Mouse (Mus musculus): ENCODE results near the gene Cops7b. TPM values are rescaled to one million over a fixed set of nuclear protein-coding genes. Genes with fewer than 3 reads are reported as not detected.
"Not testable (repeated sequence)": the region's sequence is repeated elsewhere in the genome, so short reads cannot be mapped to it uniquely, and the experiment has no call there.

Gene Cops7b
- 10 to 100 TPM; 10.5 to 12.6 TPM for total RNA-seq (2021)
- long read RNA-seq, experiment 1, transcript Cops7b-201 (7 exons, 2,231 nt): major isoform, 14 of 17 reads
- long read RNA-seq, experiment 1, partial matches to known transcripts: 1 of 17 reads
- long read RNA-seq, experiment 1, other reads (novel, unspliced or antisense): 2 of 17 reads
- long read RNA-seq, experiment 2, transcript Cops7b-201 (7 exons, 2,231 nt): major isoform, 14 of 18 reads
- long read RNA-seq, experiment 2, partial matches to known transcripts: 2 of 18 reads
- long read RNA-seq, experiment 2, other reads (novel, unspliced or antisense): 2 of 18 reads

GRCm38 (mm10) chr1:86582451-86583096, at the start of gene Cops7b, which contains the start of gene Pde6d:
TSS of gene Cops7b (plus strand) at chr1:86582904.
TSS of gene Pde6d (minus strand) at chr1:86582629.
- peak; percentile 92 for DNase-seq

DNA sequence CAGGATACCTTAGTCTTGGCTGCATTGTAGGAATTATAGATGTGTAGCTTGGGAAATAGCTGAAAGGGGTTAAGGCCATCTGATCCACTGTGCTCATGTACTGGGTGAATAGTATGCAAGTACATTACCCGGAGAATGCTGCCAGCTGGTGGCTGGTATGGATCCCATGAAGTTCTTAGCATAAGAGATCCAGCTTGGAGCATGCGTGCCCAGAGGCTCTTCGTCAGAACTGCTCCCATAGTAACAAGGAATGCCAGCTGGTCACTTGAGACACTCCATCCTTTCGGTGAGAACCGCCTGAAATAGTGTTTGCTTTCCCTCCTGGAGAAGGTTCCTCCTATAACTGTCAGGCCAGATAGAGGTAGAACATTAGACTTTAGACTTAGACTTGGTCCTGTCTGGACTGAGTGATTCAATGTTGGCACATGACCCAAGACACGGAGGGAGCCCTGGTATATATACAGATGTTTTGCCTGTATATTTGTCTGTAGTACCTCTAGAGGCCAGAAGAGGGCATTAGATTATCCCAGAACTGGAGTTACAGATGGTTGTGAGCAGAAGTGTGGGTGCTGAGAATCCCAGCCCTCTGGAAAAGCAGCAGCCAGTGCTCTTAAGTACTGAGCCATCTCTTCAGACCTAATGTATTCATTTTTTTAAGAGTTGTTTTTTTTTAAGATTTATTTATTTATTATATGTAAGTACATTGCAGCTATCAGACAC, 49.1 kb upstream of the Cops7b start:
- no peak for DNase-seq

DNA sequence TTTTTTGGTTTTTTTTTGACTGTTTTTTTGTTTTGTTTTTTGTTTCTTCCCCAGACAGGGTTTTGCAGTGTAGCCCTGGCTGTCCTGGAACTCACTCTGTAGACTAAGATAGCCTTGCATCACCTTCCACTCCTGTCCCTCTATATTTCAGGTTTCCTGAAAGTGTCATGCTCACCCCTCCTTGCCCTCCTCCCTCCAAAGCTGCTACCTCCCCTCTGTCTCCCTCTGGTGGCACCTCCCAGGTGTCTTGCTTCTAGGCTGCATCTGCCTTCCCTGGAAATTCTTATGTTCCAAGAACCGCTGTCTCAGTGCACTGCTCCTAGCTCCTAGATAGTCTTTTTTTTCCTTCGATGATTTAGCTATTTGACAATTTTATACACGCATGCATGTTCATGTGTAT, 44.3 kb upstream of the Cops7b start:
- no peak for DNase-seq

DNA sequence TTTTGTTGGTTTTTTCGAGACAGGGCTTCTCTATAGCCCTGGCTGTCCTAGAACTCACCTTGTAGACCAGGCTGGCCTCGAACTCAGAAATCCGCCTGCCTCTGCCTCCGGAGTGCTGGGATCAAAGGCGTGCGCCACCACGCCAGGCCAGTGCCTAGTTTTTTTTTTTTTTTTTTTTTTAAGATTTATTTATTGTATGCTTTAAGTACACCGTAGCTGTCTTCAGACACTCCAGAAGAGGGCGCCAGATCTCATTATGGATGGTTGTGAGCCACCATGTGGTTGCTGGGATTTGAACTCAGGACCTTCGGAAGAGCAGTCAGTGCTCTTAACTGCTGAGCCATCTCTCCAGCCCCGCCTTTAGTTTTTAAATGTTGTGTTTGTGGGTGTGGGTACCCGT, 43.1 kb upstream of the Cops7b start:
- DNase-seq: not testable (repeated sequence)

DNA sequence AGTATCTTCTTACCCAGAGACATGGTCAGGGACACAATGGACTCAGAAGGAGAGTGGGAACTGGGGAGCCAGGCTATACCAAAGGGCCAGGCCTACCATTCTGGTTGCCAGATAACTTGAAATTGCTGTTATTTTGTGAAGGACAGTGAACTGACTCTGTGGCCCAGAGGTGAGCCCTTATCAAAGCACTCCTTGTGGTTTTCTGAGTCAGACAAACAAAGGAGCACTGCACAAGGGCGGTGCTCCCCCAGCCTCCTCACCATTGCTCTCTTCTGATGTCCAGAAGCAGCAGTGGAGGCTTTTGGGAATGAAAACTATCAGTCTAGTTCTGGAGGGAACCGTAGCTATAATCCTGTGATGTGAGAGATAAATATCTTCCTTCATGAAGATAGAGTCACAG, 40.1 kb upstream of the Cops7b start:
- DNase-seq: no peak

GRCm38 (mm10) chr1:86546797-86547196, 35.9 kb upstream of the Cops7b start:
- DNase-seq: no peak

DNA sequence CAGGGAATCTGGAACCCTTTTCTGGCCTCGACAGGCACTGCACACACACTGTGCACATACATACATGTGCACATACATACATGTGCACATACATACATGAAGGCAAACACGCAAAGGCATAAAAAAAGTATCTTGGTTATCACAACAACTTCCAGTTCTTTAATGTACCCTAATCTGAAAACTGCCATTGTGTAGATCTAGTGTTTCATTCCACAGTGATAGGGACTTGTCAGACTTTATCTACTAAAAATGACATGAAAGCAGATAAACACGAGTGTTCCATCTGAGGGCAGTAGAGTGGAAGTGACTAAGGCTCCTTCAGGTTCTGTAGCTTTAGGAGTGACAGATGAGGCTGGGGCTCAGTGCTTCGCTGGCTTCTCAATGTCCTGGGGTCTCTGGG, 31.4 kb upstream of the Cops7b start:
- no peak for DNase-seq

DNA sequence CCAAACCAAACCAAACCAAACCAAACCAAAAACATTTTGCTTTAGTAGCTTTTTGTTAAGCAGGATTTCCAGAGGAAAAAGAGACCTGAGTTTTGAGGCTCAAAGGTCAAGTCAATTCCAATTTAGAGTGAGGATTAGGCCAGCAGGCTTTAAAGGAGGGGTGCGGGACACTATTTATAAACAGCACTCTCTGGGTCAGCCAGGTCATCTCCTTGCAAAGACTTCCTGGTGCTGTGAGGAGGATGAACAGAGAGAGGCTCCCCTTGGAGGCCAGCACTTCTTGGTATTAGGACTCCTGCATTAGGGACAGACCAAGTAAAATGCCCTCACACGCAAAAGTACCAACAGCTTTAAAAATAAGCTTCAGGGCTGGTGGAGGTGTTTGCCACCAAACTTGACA, 30.8 kb upstream of the Cops7b start:
- DNase-seq: no peak

DNA sequence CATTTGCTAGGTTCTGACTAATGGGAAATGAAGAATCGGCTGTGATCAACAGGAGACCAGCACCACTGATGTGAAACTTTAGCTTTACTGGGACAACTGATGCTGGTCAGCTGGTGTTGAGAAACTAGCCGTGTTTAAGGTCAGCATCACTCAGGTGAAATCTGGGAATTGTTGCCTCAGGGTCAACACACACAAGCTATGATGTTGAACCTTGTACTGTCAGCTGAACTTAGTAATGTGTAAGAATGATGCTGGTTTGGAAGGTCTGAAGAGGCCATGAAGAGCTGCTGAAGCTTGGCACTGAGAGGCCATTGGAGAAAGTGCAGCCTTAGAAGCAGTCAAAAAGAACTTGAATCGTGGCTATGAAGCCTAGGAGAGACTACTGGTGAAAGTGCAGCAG, 27.0 kb upstream of the Cops7b start:
- DNase-seq: no peak

- no peak for DNase-seq
Observed at GRCm38 (mm10) chr1:86557872-86558271, 24.8 kb upstream of the Cops7b start.

- no peak for DNase-seq
Observed at GRCm38 (mm10) chr1:86559232-86559631, 23.5 kb upstream of the Cops7b start.

GRCm38 (mm10) chr1:86562663-86563062, 20.0 kb upstream of the Cops7b start:
- no peak for DNase-seq

DNA sequence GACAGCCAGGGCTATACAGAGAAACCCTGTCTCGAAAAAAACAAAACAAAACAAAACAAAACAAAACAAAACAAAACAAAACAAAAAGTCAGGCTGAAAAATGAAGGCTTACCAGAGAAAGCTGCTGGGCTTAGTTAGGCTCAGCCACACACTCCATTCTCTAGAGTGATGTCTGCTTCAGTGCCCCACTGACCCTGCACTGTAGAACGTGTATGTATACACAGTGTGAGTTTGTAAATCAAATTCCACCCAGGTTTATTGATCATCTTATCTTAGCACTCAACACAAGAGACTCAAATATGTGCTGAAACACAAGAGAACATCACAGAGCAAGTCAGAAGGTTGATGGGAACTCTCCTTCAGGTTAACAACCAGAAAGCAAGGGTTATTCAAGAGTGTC, 14.3 kb upstream of the Cops7b start:
- no peak for DNase-seq

DNA sequence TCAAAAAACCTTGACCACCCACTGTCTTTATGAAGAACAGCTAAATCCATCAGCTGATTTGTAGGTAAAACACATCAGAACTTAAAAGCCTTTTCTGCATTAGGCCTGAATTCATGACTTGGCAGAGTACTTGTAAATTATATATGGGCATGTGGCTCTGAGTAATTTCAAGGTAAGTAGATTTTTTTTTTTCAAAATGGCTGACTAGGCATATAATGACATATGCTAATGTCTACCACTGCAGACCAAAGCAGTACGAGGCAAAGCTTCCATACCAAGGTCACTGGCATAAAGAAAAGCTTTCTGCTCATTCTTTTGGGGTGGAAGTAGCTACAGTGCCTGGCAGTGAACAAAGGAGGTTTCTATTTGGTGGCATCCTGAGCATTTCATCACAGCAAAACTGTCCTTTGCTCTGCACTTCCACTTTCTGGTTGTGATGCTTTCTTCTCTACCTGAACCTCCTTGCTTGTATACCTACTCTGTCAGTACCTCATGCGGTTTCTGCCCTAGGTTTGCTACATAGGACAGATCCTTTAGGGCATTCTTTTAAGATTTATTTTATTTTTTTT, 13.3 kb upstream of the Cops7b start:
- no peak for DNase-seq

GRCm38 (mm10) chr1:86571381-86571780, 11.3 kb upstream of the Cops7b start:
- no peak for DNase-seq

DNA sequence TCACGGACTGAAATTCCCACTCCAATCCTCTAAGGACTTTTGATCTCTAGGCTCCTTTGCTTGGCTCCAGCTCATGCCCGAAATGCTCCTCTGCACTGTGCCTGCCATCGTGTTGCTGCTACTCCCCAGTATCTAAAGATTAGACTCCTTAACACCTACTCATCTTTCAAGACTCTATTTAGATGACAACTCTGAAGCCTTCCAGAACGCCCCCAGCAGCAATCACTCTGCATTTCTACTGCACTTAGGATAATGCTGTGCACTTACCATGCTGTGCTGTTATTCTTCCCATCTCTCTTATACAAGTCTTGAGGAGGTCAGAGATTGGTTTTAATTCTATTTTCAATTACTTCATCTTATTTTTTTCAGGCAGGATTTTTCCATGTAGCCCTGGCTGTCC, 10.8 kb upstream of the Cops7b start:
- no peak for DNase-seq

GRCm38 (mm10) chr1:86580426-86580825, 2.3 kb upstream of the Cops7b start:
- no peak for DNase-seq

- peak; percentile 35 for DNase-seq
Observed at GRCm38 (mm10) chr1:86581692-86582450, 833 bp upstream of the Cops7b start.

GRCm38 (mm10) chr1:86583709-86584108, 1.0 kb downstream of the Cops7b start:
- no peak for DNase-seq

DNA sequence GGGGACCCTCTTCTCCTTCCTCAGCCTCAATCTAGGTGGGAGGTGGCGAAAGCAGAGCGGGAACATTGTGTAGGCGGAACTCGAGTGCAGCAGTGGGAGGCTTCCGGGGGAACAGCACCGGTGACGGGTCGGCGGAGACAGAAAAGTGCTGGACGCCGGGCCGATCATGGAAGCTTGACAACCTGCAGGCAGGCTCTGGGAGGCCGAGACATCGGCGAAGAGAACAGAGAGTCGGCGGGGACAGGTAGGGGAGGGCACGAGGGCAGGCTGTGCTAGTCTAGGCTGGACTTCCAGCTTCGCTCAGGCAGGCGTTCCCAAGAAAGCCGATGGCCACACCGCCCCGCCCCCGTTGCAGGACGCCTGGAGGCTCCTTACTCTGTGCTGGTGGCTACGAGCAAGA, 4.3 kb downstream of the Cops7b start:
- DNase-seq: peak; percentile 81

- no peak for DNase-seq
Observed at GRCm38 (mm10) chr1:86594539-86594938, 11.8 kb downstream of the Cops7b start.

DNA sequence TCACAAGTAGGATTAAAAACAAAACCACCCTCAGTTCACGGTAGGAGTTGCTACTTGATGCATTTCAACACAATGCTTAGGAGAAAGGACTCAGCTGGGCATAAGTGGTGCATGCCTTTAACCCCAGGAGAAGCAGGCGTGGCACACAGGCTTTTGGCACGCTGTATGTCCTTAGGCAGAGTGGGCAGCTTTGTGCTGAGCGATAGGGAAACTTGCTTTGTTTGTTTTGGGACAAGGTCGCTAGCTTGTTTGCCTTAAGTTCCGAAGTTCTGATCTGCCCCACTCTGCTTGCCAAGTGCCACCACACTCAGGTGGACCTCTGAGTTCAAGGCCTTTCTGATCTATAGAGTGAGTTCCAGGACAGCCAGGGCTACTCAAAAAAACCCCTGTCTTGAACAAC, 12.6 kb downstream of the Cops7b start:
- no peak for DNase-seq
